Mouse (Mus musculus) frontal cortex, postnatal 10 days (tissue): ENCODE data around the gene Olfr1217.
"Not testable (repeated sequence)": the region's sequence is repeated elsewhere in the genome, so short reads cannot be mapped to it uniquely, and the experiment has no call there.

Source experiments
- DNase-seq, 2 experiments: peaks; one replicate each; pipeline ENCODE4 v3.0.0; 2022; ENCODE audit warnings: low spot score in 2 of 2, mixed read lengths in 1 of 2

Gene Olfr1217

GRCm38 (mm10) chr2:89031965-89032364 is at the start of gene Olfr1217:
TSS of gene Olfr1217 (minus strand) at chr2:89032065.
- no peak for DNase-seq

- DNase-seq: no peak
Measured at GRCm38 (mm10) chr2:89081487-89081886, 49.6 kb upstream of the Olfr1217 start.

GRCm38 (mm10) chr2:89061087-89061486 is 29.2 kb upstream of the Olfr1217 start, which contains the start of gene Olfr1218:
TSS of gene Olfr1218 (minus strand) at chr2:89061187.
- DNase-seq: no peak

- DNase-seq: not testable (repeated sequence)
Measured at GRCm38 (mm10) chr2:89021436-89021835, 10.4 kb downstream of the Olfr1217 start.

- DNase-seq: no peak
Measured at GRCm38 (mm10) chr2:89018240-89018639, 13.6 kb downstream of the Olfr1217 start, which contains the start of gene Olfr1216. TSS of gene Olfr1216 (minus strand) at chr2:89018340.

GRCm38 (mm10) chr2:89006873-89007272 is 25.0 kb downstream of the Olfr1217 start, which contains the start of gene Olfr1215:
TSS of gene Olfr1215 (minus strand) at chr2:89006973.
- DNase-seq: no peak

GRCm38 (mm10) chr2:88992553-88992952 is 39.3 kb downstream of the Olfr1217 start, which contains the start of gene Olfr1214:
TSS of gene Olfr1214 (minus strand) at chr2:88992653.
- DNase-seq: no peak

GRCm38 (mm10) chr2:88980181-88980580 is 51.7 kb downstream of the Olfr1217 start, which contains the start of gene Gm13762:
TSS of gene Gm13762 (minus strand) at chr2:88980281.
- DNase-seq: no peak
